Mouse (Mus musculus) ES-Bruce4 (cell line): Measurements from ENCODE around the gene Lrguk.

Source experiments
- CTCF ChIP-seq: IDR thresholded peaks from one replicate; pipeline ENCODE4 v1.8.1; 2011; ENCODE audit warnings: low read depth, low read length
- EP300 ChIP-seq: IDR thresholded peaks from 2 replicates; pipeline ENCODE4 v1.6.1; 2011; ENCODE audit warnings: low read depth, low read length; ENCODE audit not compliant: insufficient read depth

DNA sequence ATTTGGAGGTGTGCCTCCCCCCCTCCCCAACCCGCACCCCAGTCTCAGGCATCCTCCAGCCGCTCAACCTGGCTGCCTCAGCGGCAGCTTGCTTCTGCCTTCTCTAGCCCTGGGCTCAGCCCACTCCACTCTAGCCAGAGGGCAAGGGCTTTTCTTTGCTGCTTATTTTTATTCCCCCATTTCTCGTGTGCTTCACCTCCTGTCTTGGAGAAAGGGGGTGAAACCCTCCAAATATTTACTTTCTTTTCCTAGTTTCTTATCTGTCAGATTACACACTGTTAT, 439 bp downstream of the Lrguk start:
- TF ChIP-seq CTCF (no peak), EP300 (no peak)
